Mouse (Mus musculus) C2C12 (cell line): ENCODE data around the gene Mdn1. TPM values are rescaled to one million over a fixed set of nuclear protein-coding genes. Genes with fewer than 3 reads are reported as not detected.

Experiments
- H3K27me3 ChIP-seq: one replicate; pipeline ENCODE4 v1.6.1; 2011; ENCODE audit not compliant: control insufficient read depth, insufficient read depth, insufficient read length
- H3K36me3 ChIP-seq: one replicate; pipeline ENCODE4 v1.6.1; 2011; ENCODE audit not compliant: control insufficient read depth, insufficient read depth
- H3K4me3 ChIP-seq: one replicate; pipeline ENCODE4 v1.5.1; 2011; ENCODE audit warnings: mild to moderate bottlenecking, control low read depth; ENCODE audit not compliant: poor library complexity, insufficient read depth, severe bottlenecking
- H3K79me2 ChIP-seq: one replicate; pipeline ENCODE4 v1.6.1; 2011; ENCODE audit not compliant: control insufficient read depth, insufficient read depth
- H3K79me3 ChIP-seq: one replicate; pipeline ENCODE4 v1.6.1; 2011; ENCODE audit warnings: low read depth, control low read depth
- H3ac ChIP-seq: one replicate; pipeline ENCODE3; 2011; ENCODE audit warnings: low read depth; ENCODE audit not compliant: control insufficient read depth, insufficient read length
- CEBPB ChIP-seq: IDR thresholded peaks from one replicate; pipeline ENCODE4 v1.6.1; 2011; ENCODE audit warnings: low read depth, mild to moderate bottlenecking, control low read depth, moderate library complexity
- CTCF ChIP-seq: IDR thresholded peaks from one replicate; pipeline ENCODE4 v1.5.1; 2011; ENCODE audit not compliant: control insufficient read depth, insufficient read depth, insufficient read length
- FOSL1 ChIP-seq: IDR thresholded peaks from one replicate; pipeline ENCODE4 v1.8.0; 2011; ENCODE audit warnings: mild to moderate bottlenecking, low read length; ENCODE audit not compliant: poor library complexity, insufficient read depth, severe bottlenecking
- MAX ChIP-seq: IDR thresholded peaks from one replicate; pipeline ENCODE4 v1.6.1; 2011; ENCODE audit warnings: mild to moderate bottlenecking, control low read depth
- MYOD1 ChIP-seq: IDR thresholded peaks from one replicate; pipeline ENCODE4 v1.6.1; 2011; ENCODE audit warnings: low read depth; ENCODE audit not compliant: control insufficient read depth, insufficient read length
- MYOG ChIP-seq: IDR thresholded peaks from one replicate; pipeline ENCODE4 v1.6.1; 2011; ENCODE audit not compliant: control insufficient read depth, insufficient read length; ENCODE audit errors: extremely low read depth
- USF1 ChIP-seq: IDR thresholded peaks from one replicate; pipeline ENCODE4 v1.6.1; 2011; ENCODE audit warnings: low read depth, mild to moderate bottlenecking, control low read depth, moderate library complexity
- long read RNA-seq, 2 experiments: library from polyadenylated mRNA; unstranded; transcript quantifications; one replicate each; pipeline ENCODE4 v2.0.0; 2019 to 2020
- polyA plus RNA-seq: library from polyadenylated mRNA; unstranded; fragments of >200 nt; fragmentation: generic; extraction: Trizol; gene quantifications from one replicate; pipeline ENCODE4 v1.2.1, GENCODE M21; 2012; ENCODE audit warnings: missing spikeins

Gene Mdn1
- 15.1 TPM for polyA plus RNA-seq
- long read RNA-seq, experiment 1, partial matches to known transcripts, result 1 of 2 reads
- long read RNA-seq, experiment 1, other reads (novel, unspliced or antisense), result 1 of 2 reads
- long read RNA-seq, experiment 2, partial matches to known transcripts, result 13 of 19 reads
- long read RNA-seq, experiment 2, other reads (novel, unspliced or antisense), result 6 of 19 reads

DNA sequence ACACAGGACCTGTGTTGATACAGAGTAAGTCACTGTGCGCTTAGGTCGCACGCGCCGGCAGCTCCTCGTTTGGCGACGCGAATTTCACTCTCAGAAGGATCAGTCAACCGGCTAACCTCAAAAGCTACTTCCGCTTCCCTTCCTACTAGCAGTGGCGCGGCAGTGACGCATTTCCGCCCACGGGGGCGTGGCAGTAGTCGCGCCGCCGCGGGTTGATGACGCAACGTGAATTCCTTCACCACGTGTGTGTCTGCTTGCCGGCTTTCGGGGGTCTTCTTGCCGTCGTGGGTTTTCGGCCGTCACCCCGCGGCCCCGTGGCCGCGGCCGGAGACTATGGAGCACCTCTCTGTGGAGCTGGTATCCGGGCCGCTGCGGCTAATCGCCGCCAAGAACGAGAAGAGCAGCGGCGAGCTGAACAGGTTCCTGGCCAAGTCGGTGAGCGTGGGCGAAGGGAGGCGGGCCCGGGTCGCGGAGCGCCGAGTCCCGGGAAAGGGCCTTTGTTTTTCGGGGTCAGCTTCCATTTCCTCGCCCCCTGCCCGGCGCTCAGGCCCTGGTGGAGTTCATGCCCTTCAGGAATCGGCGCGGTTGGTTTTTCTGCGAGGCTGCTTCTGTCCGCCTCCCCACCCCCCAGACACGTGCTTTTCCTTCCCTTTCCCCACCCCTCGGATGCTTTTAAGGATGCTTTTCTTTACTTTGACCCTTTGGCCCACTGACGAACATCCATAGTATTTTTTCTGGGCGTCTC, at the start of gene Mdn1:
TSS of gene Mdn1 (plus strand) at position 202 of the 745 bp plus-strand sequence.
- Histone ChIP-seq H3K36me3 (peaks cover 33% of the 10 kb centered on the region), H3K79me2 (peaks cover 52% of the 10 kb centered on the region)

DNA sequence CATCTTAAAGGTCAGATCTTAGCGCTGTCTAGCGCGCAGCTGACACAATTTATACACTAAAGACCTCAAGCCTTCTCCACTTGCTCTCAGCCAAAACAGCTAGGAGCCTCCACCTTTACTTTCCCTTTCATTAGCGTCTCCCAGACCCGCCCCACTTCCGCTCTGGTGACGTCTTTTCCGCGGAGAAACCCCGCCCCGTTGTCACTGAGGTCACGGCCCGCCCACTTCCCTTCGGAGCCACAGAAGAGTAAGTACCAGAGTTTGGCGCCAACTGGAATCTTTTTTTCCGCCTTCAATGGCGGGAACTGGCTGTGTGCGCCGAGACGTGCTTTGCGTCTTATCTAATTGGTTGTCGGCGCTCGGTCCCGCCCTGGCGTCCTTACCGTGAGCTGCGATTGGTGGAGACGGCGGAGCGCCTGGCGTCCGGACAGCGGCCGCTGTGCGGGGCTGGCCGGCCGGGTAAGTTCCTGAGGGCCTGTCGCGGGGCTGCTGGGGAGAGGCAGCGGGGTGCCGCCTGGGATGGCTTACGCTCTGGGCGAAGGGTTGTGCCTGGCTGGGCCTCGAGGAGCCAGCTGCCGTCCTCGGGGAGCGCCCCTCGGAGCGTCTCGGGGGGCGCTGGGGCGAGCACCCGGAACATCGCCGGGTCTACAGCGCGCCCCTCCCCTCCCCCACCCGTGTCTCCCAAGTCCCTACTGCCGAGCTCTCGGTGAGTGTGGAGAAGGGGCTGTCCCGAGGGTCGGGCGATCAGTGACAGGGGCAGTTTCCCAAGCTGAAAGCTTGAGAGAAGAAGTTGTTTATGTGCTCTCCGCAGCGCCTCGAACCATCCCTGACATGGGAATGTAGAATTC, 41.7 kb upstream of the Mdn1 start, which contains the start of gene Casp8ap2:
TSS of gene Casp8ap2 (plus strand) at position 418 of the 848 bp plus-strand sequence.
- Histone ChIP-seq H3K27me3 (no peaks in the 10 kb centered on the region), H3K4me3 (peak within 1 kb of the TSS; percentile 74), H3K79me3 (peaks cover 46% of the 10 kb centered on the region), H3K79me2 (peaks cover 50% of the 10 kb centered on the region), H3K36me3 (peaks cover 11% of the 10 kb centered on the region), H3ac (peak within 1 kb of the TSS; percentile 98)
- TF ChIP-seq USF1 (no peak), MYOG (no peak), CEBPB (no peak), CTCF (no peak), MYOD1 (no peak), FOSL1 (no peak), MAX (no peak)

More for the DNA sequence above, at the start of gene Mdn1:
- peak within 1 kb of the TSS; percentile 91 for H3ac ChIP-seq
- peaks cover 50% of the 10 kb centered on the region for H3K79me3 ChIP-seq
- no peaks in the 10 kb centered on the region for H3K27me3 ChIP-seq
- no peak for TF ChIP-seq CTCF
- peak; percentile 94 for TF ChIP-seq MAX
- peak; percentile 59 for TF ChIP-seq CEBPB
- no peak for TF ChIP-seq MYOG
- TF ChIP-seq FOSL1, result no peak
- TF ChIP-seq USF1, result peak; percentile 42
- peak within 1 kb of the TSS; percentile 86 for H3K4me3 ChIP-seq

DNA sequence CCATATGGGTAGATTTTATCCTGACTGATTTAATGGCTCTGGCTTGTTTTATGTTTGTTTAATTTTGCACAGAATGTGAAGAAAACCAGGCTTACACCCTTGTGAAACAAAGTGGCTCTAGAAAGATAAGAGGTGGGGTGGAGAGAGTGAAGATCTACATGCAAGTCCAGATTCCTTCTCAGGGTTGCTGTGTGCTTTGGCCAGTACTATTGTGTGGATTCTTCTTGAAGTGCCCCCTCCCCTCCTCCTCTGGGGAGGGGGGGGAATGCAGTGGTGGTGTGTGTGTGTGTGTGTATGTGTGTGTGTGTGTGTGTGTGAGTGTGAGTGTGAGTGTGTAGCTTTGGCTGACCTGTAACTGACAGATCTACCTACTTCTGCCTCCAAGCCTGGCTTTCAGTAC, 35.3 kb upstream of the Mdn1 start:
- Histone ChIP-seq H3ac (no peak overlapping the region), H3K79me2 (peaks cover 100% of the 10 kb centered on the region), H3K79me3 (peaks cover 82% of the 10 kb centered on the region), H3K27me3 (no peaks in the 10 kb centered on the region), H3K4me3 (no peak overlapping the region), H3K36me3 (peaks cover 23% of the 10 kb centered on the region)
- TF ChIP-seq USF1 (no peak), FOSL1 (no peak), CEBPB (no peak), MAX (no peak), MYOD1 (no peak), MYOG (no peak), CTCF (no peak)

DNA sequence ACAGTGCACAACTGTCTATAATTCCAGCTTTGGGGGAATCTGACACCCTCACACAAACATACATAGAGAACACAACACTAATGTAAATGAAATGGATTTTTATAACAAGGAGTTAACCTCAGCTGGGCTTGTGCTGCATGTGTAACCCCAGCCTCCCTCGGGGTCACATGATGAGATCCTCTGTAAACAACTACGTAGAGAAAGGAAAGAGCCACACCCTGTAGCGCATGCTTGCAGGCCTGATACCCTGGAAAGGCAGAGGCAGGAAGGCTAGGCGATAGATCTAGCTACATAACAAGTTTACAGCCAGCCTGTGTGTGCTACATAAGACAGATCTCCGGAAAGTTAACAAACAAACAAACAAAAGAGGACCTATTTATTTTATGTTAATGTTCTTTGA, 5.2 kb upstream of the Mdn1 start:
- no peaks in the 10 kb centered on the region for H3K27me3 ChIP-seq
- no peak for TF ChIP-seq MYOD1
- TF ChIP-seq CEBPB, result no peak
- no peak for TF ChIP-seq CTCF
- no peak for TF ChIP-seq MYOG
- no peak for TF ChIP-seq FOSL1
- no peak for TF ChIP-seq MAX
- TF ChIP-seq USF1, result no peak
- H3K4me3 ChIP-seq, result no peak overlapping the region
- H3ac ChIP-seq, result no peak overlapping the region
- peaks cover 69% of the 10 kb centered on the region for H3K36me3 ChIP-seq
- H3K79me2 ChIP-seq, result no peaks in the 10 kb centered on the region
- H3K79me3 ChIP-seq, result no peaks in the 10 kb centered on the region

DNA sequence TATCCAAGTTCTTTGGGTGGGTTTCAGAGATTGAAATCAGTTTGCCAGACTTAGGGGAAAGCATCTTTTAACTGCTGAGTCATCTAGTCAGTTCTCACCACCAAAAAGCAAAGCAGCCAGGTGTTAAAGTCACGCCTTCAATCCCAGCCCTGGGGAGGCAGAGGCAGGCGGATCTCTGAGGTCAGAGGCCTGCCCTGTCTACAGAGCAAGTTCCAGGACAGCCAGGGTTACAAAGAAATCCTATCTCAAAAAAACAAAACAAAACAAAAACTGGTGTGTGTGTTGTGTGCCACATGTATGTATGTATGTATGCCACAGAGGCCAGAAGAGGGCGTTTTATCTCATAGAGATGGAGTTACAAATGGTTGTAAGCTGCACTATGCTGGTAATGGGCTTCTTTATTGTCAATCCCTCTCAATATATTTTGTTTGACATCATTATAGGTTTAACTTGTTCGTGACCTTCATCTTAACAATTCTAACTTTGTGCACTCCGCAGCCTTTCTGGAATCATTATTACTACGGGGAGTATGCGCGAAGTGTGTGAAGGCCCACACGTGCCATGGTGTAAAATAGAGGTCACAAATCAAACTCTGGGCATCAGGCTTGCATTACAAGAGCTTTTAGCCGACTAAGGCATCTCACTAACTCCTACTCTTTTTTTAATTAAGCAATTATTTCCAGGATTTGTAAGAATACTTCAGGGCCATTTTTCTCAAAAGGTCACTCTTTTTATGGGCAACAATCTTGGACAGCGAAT, 594 bp upstream of the Mdn1 start:
- Histone ChIP-seq H3ac (peak overlapping the region; percentile 56), H3K4me3 (peak overlapping the region; percentile 86), H3K36me3 (peaks cover 40% of the 10 kb centered on the region), H3K79me2 (peaks cover 45% of the 10 kb centered on the region), H3K79me3 (peaks cover 43% of the 10 kb centered on the region), H3K27me3 (no peaks in the 10 kb centered on the region)
- TF ChIP-seq CEBPB (no peak), FOSL1 (no peak), MYOD1 (no peak), CTCF (no peak), USF1 (no peak), MYOG (no peak)
